Mouse (Mus musculus): ENCODE data around the gene Grhpr. TPM values are rescaled to one million over a fixed set of nuclear protein-coding genes. Genes with fewer than 3 reads are reported as not detected.
"Not testable (repeated sequence)": the region's sequence is repeated elsewhere in the genome, so short reads cannot be mapped to it uniquely, and the experiment has no call there.

The Grhpr gene
- total RNA-seq, 1 experiment from 2014 or later: 188 TPM

DNA sequence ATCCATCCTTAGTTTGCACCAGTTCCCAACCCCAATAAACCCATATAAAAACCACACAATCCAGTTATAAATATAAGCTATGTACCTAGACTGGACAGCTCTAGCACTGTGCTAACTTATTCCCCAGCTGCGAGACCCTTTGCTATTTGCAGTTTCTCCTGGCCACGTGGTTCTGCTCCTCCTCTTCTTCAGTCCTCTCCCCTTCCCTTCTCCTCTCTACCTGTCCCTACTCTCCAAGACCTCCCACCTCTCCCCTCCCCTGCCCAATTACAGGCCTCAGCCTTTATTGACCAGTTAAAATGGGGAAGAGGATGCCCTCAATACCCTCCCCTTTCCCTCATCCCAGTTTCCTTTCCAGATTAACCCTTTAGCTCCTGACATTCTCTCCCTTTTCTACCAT is 32.3 kb downstream of the Grhpr start:
- DNase-seq: no peak

DNA sequence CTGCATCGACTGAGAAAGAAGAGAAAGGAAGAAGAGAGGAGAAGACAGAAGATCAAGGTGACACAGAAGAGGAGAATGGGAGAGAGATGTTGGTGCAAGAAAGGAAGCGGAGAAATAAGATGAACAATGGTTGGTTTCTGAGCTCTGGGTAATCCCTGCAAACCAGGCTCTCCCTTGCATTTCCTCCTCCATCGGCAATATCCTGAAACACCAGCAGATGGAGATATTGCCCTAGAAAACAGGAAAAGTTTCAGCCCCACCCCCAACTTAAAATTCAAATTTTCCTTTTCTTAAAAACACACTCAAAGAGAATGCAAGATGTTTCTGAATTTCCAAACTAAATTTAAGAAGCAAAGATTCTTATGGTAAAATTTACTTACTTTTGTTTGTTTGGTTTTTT is 34.4 kb downstream of the Grhpr start:
- DNase-seq: peak; percentile 68

DNA sequence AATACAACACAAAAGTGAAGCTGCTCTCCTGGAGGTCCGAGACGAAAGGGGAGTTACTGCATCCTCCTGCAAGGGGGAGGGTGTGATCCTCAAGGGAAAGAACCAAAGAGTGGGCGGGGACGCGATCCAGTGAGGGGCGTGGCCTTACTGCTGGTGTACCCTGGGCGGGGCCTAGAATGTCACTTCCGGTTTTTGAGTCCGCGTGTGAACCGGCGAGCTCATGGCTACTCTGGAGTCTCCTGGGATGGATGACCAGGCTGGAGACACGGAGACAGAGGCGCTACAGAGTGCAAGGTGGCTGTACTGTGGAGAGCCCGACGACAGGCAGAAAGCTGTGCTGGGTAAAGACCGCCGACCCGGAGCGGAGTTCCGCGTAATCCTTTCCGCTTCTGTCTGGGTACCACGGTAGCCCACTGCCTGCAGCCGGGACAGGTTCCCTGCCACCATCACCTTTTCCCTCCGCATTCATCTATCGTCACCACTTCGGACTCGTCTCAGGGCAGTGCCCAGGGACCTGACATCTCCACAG is 37.3 kb downstream of the Grhpr start, which contains the start of gene Polr1e:
Gene Polr1e (plus strand): TSS at position 132 of the 529 bp plus-strand sequence.
- peak; percentile 96 for DNase-seq

DNA sequence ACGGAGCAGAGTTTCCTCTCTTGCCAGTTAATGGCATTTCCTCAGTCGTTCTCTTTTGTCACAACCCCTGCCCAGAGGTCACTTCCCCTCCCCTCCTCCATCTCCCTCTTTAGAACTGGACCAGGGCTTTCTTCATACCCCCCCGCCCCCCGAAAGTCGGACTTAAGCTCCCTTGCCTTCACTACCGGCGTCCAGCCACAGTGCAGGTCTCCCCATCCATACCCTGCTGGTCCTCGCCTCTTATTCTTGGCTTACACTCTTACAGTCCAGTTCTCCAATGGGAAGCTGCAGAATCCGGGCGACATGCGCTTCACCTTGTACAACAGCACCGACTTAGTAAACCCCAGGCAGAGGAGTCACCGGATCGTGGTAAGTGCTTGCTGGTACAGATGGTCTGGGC is 37.8 kb downstream of the Grhpr start:
- DNase-seq: no peak

DNA sequence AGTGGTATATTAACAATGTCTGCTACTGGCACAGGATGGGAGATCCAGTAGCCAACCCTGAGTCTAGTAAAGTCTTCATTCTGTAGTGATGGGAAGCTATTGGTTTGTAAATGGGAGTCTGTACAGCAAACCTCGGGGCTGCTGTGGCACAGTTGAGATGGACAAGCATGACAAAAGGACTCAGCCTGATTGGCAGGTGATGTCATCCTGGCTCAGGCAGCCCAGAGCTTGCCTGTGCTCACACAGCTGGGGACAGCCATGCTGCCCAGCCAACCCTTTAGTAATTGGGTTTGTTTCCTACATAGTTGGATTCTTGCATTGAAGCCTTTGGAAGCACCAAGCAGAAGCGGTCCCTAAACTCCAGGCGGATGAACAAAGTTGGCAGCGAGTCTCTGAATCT is 45.3 kb downstream of the Grhpr start:
- DNase-seq: no peak

DNA sequence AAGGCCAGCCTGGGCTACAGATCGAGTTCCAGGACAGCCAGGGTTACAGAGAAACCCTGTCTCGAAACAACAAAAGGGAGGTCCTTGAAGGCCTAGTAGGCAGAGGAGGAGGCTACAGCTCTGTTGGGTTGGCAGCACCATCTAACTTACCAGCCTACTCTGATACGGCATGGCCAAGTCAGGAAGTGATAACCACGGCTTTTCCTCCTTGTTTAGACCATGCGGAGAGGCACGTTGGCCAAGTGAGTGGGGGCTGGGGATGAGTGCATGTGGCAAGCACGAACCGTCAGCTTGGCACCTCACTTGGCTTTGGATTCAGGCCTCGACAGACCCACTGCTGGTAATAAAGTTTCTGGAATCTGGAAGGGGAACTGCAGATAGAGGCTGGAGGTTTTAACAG is 51.4 kb downstream of the Grhpr start:
- DNase-seq: no peak

DNA sequence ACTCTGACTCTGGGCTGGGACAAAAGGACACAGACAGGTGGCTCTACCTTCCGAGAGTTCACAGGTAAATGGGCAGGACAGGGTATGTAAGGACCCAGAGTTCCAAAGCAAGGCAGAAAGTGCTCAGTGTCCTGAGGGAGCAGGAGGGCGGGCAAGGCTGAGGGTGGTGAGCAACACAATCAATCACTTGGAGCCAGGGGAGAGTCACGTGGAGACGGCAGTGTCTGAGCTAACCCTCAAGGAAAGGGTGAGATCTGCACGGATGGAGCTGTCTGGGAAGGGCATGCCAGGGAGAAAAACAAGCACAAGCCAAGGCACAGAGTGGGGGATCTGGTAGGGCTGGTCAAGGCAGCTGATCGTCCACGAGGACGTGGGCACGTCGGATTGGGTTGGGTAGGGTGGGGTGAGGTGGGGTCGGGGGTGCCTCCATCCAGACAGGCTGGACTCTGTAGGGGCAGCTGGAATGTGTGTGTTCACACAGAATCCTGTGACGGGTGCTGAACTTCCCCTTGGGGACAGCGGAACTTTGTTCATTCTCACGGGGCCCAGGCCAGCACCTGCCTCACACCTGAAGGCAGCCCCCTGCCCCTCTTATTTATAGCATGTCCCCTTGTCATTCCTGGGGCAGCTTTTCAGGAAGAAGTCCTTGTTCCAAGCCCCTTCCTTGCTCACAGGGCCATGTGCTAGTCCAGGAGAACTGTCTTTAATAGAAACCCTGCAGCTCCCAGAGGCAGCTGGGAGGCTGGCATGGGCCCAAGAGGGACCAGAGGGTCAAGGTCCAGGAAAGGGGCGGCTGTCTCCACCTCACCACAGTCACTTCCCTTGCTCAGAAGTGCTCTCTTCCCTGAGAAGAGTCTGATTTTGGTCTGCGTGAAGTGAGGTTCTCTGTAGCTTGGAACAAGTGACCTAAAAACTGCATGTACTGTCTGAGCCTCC is 53.8 kb downstream of the Grhpr start:
- DNase-seq: peak; percentile 81

DNA sequence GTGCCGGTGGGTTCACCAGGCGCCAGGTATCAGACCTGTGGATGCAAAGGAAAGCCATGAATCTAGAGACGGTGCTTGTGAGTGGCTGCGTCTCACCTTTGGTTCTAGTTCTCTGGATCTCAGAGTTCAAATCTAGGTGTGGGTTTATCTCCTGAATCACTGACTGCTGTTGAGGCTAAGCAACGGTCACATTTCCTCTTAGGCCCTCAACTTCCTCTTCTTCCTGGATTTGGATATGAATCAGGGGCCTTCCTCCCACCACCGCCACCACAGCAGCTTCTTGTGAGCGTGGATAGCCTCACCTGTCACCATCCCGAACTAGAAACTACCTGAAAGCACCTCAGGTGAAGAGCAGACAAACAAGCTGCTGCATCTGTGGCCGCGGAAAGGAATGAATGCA is 54.9 kb downstream of the Grhpr start:
- DNase-seq: no peak

DNA sequence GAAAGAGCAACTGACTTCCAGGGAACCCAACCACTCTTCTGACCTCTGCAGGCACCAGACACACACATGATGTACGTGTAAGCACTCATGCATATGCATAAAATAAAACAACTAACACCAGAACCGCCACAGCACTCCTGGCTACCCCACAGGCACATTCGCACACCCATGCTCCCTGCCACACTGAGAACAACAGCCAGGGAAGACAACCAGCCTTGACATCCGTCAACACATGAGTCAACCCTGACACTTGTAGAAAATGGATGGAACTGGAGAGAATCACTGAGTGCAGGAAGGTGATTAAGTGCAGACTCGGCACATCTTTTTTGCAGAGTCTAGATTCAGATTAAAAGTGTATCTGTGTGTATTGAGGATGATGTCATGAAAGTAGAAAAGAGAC is 55.4 kb downstream of the Grhpr start:
- peak; percentile 42 for DNase-seq

DNA sequence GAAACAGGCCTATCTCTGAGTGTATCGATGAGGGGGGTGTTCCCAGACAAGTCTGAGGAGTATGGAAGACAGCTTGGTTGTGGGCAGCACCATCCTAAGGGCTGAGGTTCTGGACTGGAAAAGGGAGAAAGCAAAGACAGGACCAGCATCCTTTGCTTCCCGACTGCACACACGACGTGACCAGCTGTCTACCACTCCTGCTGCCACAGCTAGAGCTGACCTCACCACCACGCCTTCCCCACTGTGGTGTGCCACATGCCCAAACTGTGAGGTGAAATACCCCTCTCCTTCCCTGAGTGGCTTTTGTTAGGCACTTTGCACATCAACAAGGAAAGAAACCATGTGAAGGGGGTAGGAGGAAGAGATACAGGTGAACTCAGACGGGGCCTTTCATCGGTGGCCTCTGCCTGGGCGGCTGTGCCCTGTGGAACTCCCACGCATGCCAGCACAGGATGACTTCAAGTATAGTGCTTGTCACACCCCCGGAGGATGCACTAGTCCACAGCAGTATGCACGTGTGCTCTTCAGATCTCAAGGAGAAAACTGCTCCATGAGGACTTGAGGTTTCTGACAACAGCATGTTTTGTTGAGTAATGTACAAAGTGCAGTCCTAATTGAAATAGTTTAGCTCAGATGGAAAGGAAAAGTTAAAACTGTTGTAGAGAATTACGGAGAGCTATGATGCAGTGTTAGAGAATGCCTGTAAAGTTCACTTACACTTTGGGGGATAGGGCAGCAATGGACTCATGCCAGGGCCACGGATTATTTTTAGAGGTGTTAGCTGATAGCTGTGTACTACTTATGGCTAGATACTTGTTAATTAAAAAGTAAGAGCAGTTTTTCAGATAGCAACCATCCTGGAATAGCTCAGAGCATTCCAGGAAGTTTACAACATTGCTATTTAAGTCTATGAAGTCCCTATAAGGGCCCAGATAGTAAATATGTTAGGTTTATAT is 56.5 kb downstream of the Grhpr start:
- no peak for DNase-seq

DNA sequence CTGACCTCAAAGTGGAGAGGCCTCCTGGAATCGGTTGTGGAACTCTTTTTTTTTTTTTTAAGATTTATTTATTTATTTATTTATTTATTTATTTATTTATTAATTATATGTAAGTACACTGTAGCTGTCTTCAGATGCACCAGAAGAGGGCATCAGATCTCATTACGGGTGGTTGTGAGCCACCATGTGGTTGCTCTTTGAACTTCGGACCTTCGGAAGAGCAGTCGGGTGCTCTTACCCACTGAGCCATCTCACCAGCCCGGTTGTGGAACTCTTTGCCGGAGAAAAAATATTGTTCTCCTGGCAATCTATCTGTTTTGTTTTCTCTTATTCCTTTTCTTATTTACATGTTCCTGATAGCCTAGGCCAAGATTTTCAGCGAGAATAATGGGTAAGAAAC is 57.7 kb downstream of the Grhpr start:
- peak; percentile 43 for DNase-seq

DNA sequence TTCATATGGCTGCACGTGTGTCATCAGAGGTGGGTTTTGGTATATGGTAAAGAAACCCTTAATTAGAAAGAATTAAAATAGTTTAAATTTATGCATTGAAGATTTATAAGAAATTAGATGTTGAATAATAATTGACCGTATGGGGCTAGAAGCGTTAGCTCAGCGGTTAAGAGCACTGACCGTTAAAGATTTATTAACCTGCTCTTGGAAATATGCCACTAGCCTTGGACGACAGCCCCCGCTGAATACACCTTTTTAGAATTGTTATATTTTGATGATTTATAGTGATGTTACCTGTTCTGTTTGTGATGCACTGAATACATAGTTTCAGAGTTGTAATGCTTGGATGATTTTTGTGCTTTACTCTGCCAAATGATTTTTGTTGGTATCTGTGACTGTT is 58.4 kb downstream of the Grhpr start:
- not testable (repeated sequence) for DNase-seq

Other genes with a start within 250 kb of the Grhpr start
- gene Zcchc7, start 225.5 kb upstream of the Grhpr start, total RNA-seq (2021): 46.8 and 51.3 TPM in 2 replicates
- gene Zbtb5, start 31.0 kb downstream of the Grhpr start, total RNA-seq (2021): 12.0 and 13.6 TPM in 2 replicates
- 15.0 and 18.2 TPM in 2 replicates for gene Polr1e, start 37.2 kb downstream of the Grhpr start, total RNA-seq (2021)
- 7.5 and 9.2 TPM in 2 replicates for gene Fbxo10, start 103.2 kb downstream of the Grhpr start, total RNA-seq (2021)
- 117 and 127 TPM in 2 replicates for gene Tomm5, start 126.7 kb downstream of the Grhpr start, total RNA-seq (2021)
- gene Frmpd1, start 203.5 kb downstream of the Grhpr start, total RNA-seq (2021): 6.2 and 8.4 TPM in 2 replicates